Comparison of ENCODE assay signal across 8 mouse cellular contexts in the genomic region with DNA sequence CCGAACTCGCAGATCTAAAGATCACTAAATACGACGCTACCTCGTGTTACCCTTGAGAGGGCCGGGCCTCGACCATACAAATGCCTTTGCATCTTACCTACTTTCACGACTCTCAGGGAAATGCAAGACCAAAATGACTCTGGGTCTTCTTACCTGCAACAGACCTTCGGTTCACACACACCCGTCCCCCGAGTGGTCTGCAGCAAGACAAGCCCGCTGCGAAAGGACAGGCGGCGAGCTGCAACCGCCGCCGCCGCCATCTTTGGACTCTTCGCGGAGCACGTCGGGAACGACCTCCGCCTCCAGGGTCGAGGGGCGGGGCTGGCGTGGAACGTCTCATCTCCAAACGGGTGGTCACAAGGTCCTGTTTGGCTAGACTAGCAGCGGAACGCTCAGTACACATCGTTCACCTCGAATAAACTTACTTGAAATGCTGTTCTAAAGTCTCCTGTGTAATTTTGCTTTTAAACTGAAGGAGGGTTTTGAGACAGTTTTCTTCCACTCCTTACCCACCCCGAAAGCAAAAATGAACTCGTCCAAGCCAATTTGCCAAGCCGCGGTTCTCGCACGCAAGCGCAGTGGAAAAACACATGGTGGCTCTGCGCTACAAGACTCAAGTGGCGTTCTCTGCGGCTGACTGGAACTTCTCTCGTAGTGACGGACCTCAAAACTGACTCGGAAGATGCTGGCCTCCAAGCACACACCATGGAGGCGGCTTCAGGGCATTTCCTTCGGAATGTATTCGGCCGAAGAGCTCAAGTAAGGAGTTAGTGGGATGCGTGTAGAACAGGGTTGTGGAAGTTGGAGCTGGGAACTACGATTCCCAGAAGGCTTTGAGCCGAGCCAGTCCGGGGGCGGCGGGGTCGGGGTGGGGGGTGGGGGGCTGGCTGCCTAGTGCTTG. TPM values are rescaled to one million over a fixed set of nuclear protein-coding genes. Genes with fewer than 3 reads are reported as not detected.
DNase-seq lines count a peak whose midpoint lies in the region; ATAC-seq and TF ChIP-seq lines count a peak whose summit lies in the region.

A gene (minus strand): TSS at position 270 of the 901 bp plus-strand sequence.
A gene (plus strand): TSS at position 573 of the 901 bp plus-strand sequence.

- H3K27me3 ChIP-seq in megakaryocyte, embryonic 14.5 days (replicated peaks) = no peaks in the 10 kb centered on the region

- no peaks in the 10 kb centered on the region; the same call in 1 of the 2 replicates for H3K4me1 ChIP-seq in cortical plate, adult 2 months (ENCODE audit: control insufficient read depth, insufficient read depth, low read length)
- peaks cover 40% of the 10 kb centered on the region for H3K4me1 ChIP-seq in megakaryocyte, embryonic 14.5 days

- ATAC-seq in activated CD4-positive, CD25-positive, alpha-beta regulatory T cell, adult 4 months = peak; percentile 86

- TF ChIP-seq CTCF in cortical plate, adult 2 months (IDR thresholded peaks at IDR 0.05; ENCODE audit: extremely low read depth, insufficient read depth, low read length) = no peak

- TF ChIP-seq POLR2A in cortical plate, adult 2 months (IDR thresholded peaks at IDR 0.05; ENCODE audit: extremely low read depth, insufficient read depth, low read length) = peak; percentile 68

- H3K27ac ChIP-seq in cortical plate, adult 2 months (ENCODE audit: insufficient read depth, low read length) = peak within 1 kb of the TSS; percentile 74

- H3K9me3 ChIP-seq in megakaryocyte, embryonic 14.5 days = no peaks in the 10 kb centered on the region

- DNase-seq in gastrocnemius, adult 8-10 months (ENCODE audit: low spot score in 2 of 2) = peak; percentile 83 to 84
- peak; percentile 97 for DNase-seq in hindlimb bud, embryonic 11.5 days (ENCODE audit: extremely low spot score, low read depth, low spot score)
- peak; percentile 82 to 92 for DNase-seq in left cerebral cortex, adult 8-10 months (ENCODE audit: low spot score in 2 of 2)
- peak; percentile 93 to 94 for DNase-seq in right cerebral cortex, postnatal 10 days (ENCODE audit: low spot score in 2 of 2)
- peak; percentile 85 for DNase-seq in urinary bladder, postnatal 25 days (ENCODE audit: low spot score)

- peaks cover 46% of the 10 kb centered on the region for H3K36me3 ChIP-seq in megakaryocyte, embryonic 14.5 days (replicated peaks; ENCODE audit: low read length)

- H3K4me3 ChIP-seq in cortical plate, adult 2 months (ENCODE audit: insufficient read depth, low read length) = peak within 1 kb of the TSS; percentile 74
- H3K4me3 ChIP-seq in megakaryocyte, embryonic 14.5 days (replicated peaks) = peak within 1 kb of the TSS; percentile 97

RNA-seq across cellular contexts. Expression of the first gene that starts in this region (rescaled TPM):
- 10 to 100 TPM; 67.5 to 69.8 TPM for polyA plus RNA-seq in activated CD4-positive, CD25-positive, alpha-beta regulatory T cell, adult 4 months (2017; shearing (Covaris generic))
- 52.3 and 56.9 TPM in 2 replicates for polyA plus RNA-seq in cortical plate, adult 2 months (2012; rRNA removed)
- 10 to 100 TPM; 54.4 to 58.1 (median 55.9) TPM for total RNA-seq in gastrocnemius, adult 8-10 months (2022)
- 10 to 100 TPM; 61.7 to 69.8 (median 68.6) TPM for total RNA-seq in left cerebral cortex, adult 8-10 months (2022)
- 1.5 and 2.1 TPM in 2 replicates for polyA plus RNA-seq in megakaryocyte, embryonic 14.5 days (2012; ENCODE audit: insufficient read depth, low replicate concordance)

RNA-seq across cellular contexts. Expression of the second gene that starts in this region (rescaled TPM):
- polyA plus RNA-seq in activated CD4-positive, CD25-positive, alpha-beta regulatory T cell, adult 4 months (2017; shearing (Covaris generic)) = 10 to 100 TPM; 17.5 to 24.8 TPM
- polyA plus RNA-seq in cortical plate, adult 2 months (2012; rRNA removed) = 16.6 and 17.6 TPM in 2 replicates
- total RNA-seq in gastrocnemius, adult 8-10 months (2022) = 10 to 100 TPM; 29.0 to 37.6 (median 35.8) TPM
- 10 to 100 TPM; 31.2 to 35.9 (median 33.1) TPM for total RNA-seq in left cerebral cortex, adult 8-10 months (2022)
- 3.2 and 4.9 TPM in 2 replicates for polyA plus RNA-seq in megakaryocyte, embryonic 14.5 days (2012; ENCODE audit: insufficient read depth, low replicate concordance)

Comparison
In these comparisons a context has a peak if more than half of its experiments do, and no peak if none do; other contexts are left out.
1. Peak in every context shown above with its lines: DNase-seq, ATAC-seq, H3K4me3 ChIP-seq and H3K27ac ChIP-seq.
2. RNA of the first gene that starts in this region (polyA plus RNA-seq): 67.5 to 69.8 TPM in activated CD4-positive, CD25-positive, alpha-beta regulatory T cell, adult 4 months and 52.3 to 56.9 TPM in cortical plate, adult 2 months; 1.5 to 2.1 TPM in megakaryocyte, embryonic 14.5 days; every median in the first group is over 10 times any median in the second.